Mouse (Mus musculus) midbrain, embryonic 13.5 days (tissue): ENCODE measurements at regions not wholly inside any gene's neighbourhood (a gene's known extent, or its start where the extent isn't known, plus 50 kb on each side); places are given as distances from the start of the nearest gene placed in this dataset.
"Not testable (repeated sequence)": the region's sequence is repeated elsewhere in the genome, so short reads cannot be mapped to it uniquely, and the experiment has no call there.

Experiments
- ATAC-seq: fragments of 200-750 bp; cut with Nextera tagmentation; 2 replicates; pipeline ENCODE4 v1.8.0; 2017; ENCODE audit warnings: mild to moderate bottlenecking, moderate TSS enrichment, moderate library complexity
- H3K27ac ChIP-seq: fragments of 300-500 bp; sonication (generic); 2 replicates; pipeline ENCODE4 v1.5.1; 2015; ENCODE audit warnings: inconsistent platforms, mild to moderate bottlenecking, moderate library complexity
- H3K27me3 ChIP-seq: fragments of 300-500 bp; sonication (generic); 2 replicates; pipeline ENCODE4 v1.6.1; 2015; ENCODE audit warnings: mild to moderate bottlenecking, inconsistent platforms
- H3K36me3 ChIP-seq: fragments of 300-500 bp; sonication (generic); 2 replicates; pipeline ENCODE4 v1.6.1; 2015; ENCODE audit warnings: mild to moderate bottlenecking, inconsistent platforms
- H3K4me1 ChIP-seq: fragments of 300-500 bp; sonication (generic); replicated peaks from 2 replicates; pipeline ENCODE4 v1.6.1; 2015; ENCODE audit warnings: inconsistent platforms
- H3K4me2 ChIP-seq: fragments of 300-500 bp; sonication (generic); replicated peaks from 2 replicates; pipeline ENCODE4 v1.6.1; 2015; ENCODE audit warnings: moderate library complexity, mild to moderate bottlenecking, inconsistent platforms
- H3K4me3 ChIP-seq: fragments of 300-500 bp; sonication (generic); replicated peaks from 2 replicates; pipeline ENCODE4 v1.5.1; 2015; ENCODE audit warnings: mild to moderate bottlenecking, inconsistent platforms
- H3K9ac ChIP-seq: fragments of 300-500 bp; sonication (generic); replicated peaks from 2 replicates; pipeline ENCODE4 v1.6.1; 2015; ENCODE audit warnings: mild to moderate bottlenecking, inconsistent platforms
- H3K9me3 ChIP-seq: fragments of 300-500 bp; sonication (generic); 2 replicates; pipeline ENCODE4 v1.6.1; 2016; ENCODE audit warnings: mild to moderate bottlenecking, inconsistent platforms
- WGBS: fragments of 180-500 bp; shearing (Covaris S2); methylation state at CpG from one replicate; pipeline ENCODE4 v1.1.7; 2015; 5-methylcytosine and 5-hydroxymethylcytosine counted together

DNA sequence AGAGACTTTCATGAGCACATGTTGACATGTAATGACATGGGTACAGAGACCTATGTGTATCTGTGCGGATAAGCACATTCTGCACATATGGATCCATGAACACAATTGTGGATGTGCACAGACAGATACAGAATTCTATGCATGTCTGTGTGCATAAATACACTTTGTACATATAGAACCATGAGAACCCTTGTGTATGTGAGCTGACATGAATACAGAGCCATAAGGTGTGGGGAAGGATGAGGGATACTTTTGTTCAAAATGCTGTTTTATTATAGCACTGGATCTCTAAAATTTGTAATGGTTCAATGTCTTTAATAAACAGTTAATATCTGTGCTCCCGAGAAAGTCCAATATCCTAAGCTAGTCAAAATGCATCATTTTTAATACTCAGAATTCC, 253.1 kb upstream of the Tram1l1 start:
- peak; percentile 40; the same call in 1 of the 2 replicates for ATAC-seq
- 81% methylated on average over 2 of the region's 2 CpGs for WGBS
- Histone ChIP-seq H3K9ac (no peak overlapping the region), H3K36me3 (no peaks in the 10 kb centered on the region), H3K4me3 (no peak overlapping the region), H3K4me2 (no peak overlapping the region), H3K27me3 (no peaks in the 10 kb centered on the region), H3K9me3 (no peaks in the 10 kb centered on the region), H3K4me1 (peaks cover 11% of the 10 kb centered on the region; the same call in 1 of the 2 replicates), H3K27ac (peak overlapping the region; percentile 56)

DNA sequence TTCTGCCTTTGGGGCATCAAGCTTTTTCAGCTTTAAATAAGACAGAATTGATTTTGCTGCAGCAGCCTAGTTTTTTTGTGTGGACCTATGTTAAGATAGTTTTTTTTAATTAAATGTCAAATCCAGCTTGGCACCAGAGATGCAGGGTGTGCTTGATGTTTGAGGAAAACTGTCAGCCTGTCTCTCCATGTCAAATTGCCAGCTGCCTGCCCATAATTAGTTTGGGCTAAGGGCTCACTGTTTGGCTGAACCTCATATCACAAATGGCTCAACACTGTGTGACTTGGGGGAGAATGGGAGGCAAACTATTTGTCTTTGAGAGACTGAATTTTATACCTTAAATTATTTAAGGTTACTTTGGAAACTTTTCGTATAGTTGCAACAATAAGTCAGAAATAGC, 252.7 kb upstream of the Tram1l1 start:
- Histone ChIP-seq H3K9me3 (no peaks in the 10 kb centered on the region), H3K4me3 (no peak overlapping the region), H3K27me3 (no peaks in the 10 kb centered on the region), H3K9ac (no peak overlapping the region), H3K36me3 (no peaks in the 10 kb centered on the region), H3K4me2 (no peak overlapping the region), H3K27ac (no peak overlapping the region), H3K4me1 (peaks cover 11% of the 10 kb centered on the region; the same call in 1 of the 2 replicates)
- ATAC-seq: peak; percentile 87
- WGBS: 80% methylated on average over 1 of the region's 1 CpGs

DNA sequence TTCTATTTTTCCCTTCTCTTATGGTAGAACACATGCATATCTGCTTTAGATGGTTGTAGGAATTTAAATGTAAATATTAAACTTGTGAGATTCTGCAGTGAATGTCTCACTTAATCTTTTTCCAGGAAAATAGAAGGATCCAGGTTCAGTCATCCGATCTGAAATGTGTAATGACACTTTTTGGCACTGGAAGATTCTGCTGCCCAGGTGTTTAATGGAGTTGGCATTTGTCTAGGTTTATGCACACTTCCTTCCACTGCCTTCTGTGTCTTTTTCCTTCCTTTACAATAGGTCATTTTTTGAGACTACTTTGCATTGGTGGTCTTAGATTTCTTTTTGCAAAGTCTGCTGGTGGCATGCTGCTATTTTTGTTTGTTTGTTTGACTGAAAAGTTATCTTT, 251.5 kb upstream of the Tram1l1 start:
- H3K9me3 ChIP-seq: no peaks in the 10 kb centered on the region

DNA sequence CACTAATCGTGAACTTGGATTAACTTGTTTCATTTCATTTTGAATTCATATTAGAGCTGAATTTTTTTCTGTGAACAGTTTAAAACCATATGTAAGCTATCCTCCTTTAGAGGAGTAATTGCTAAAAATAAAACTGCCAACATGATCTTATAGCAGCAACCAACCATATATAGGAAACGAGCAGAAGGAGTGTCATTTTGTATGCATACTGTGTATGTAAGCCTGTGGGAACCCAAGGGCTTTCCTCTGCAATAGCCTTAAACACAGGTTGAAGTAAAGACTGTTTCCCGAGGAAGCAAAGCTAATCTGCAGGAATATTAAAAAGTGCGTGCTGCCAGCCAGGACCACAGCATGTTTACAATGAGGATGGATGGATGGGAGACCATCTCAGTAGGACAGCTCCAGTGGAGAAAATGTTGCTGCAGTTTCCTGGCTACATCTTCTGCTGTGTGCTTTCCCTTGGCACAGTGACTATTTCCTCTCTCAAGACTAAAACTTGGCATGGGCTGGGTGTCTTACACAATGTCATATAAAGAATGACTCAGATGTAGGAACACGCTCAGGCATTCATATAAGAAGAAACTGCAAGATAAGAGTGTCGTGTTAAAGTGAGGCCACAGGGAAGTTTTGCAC, 244.6 kb upstream of the Tram1l1 start:
- H3K27ac ChIP-seq: 0 out of 2 replicates have a peak overlapping the region, but pooled peaks have one; percentile 5
- WGBS: 59% methylated on average over 6 of the region's 6 CpGs

More for the DNA sequence above, 251.5 kb upstream of the Tram1l1 start:
- Histone ChIP-seq H3K4me2 (no peak overlapping the region), H3K36me3 (no peaks in the 10 kb centered on the region), H3K27me3 (no peaks in the 10 kb centered on the region), H3K9ac (no peak overlapping the region), H3K27ac (no peak overlapping the region), H3K4me3 (no peak overlapping the region), H3K4me1 (peaks cover 11% of the 10 kb centered on the region; the same call in 1 of the 2 replicates)
- 86% methylated on average over 1 of the region's 1 CpGs for WGBS
- ATAC-seq: no peak

DNA sequence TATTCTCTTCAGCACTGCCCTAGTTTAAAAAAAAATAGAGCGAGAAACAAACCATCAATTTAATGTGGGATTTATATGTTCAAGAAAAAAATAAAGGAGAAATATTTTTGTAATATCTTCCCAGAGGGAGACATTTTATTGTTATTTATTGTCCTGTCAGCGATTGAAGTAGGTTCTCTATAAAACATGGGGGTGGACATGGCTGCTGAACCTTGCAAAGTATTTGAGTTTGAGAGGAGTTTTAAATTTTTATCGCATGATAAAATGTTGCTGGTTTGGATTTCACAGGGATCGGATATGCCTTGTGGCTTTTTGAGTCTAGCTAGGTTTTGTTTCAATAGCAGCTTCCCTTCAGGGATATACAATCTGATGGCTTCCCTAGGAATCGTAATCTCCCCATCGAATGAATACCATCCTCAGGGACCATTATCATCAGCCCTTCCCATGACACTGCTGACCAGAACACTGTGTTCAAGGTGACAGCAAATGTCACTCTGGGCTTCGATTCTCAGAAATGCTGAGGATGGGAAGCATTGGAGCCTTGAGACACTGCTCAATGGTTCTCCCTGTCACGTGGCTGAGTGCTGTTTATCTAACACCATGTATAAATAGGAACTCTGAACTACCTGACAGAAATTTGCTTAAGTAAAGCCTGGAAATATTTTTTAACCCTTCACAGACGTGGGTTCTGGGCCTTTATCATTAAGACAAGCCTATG, 228.1 kb upstream of the Tram1l1 start:
- Histone ChIP-seq H3K9ac (no peak overlapping the region), H3K4me3 (no peak overlapping the region), H3K4me2 (no peak overlapping the region), H3K27me3 (no peaks in the 10 kb centered on the region), H3K27ac (no peak overlapping the region), H3K9me3 (no peaks in the 10 kb centered on the region), H3K36me3 (no peaks in the 10 kb centered on the region), H3K4me1 (no peaks in the 10 kb centered on the region)
- WGBS: 85% methylated on average over 9 of the region's 9 CpGs
- ATAC-seq: no peak

More for the DNA sequence above, 244.6 kb upstream of the Tram1l1 start:
- no peak overlapping the region for H3K4me3 ChIP-seq
- H3K27me3 ChIP-seq: no peaks in the 10 kb centered on the region
- no peaks in the 10 kb centered on the region for H3K9me3 ChIP-seq
- H3K4me1 ChIP-seq: peaks cover 6% of the 10 kb centered on the region
- no peaks in the 10 kb centered on the region for H3K36me3 ChIP-seq
- no peak overlapping the region for H3K9ac ChIP-seq
- no peak for ATAC-seq
- H3K4me2 ChIP-seq: no peak overlapping the region

DNA sequence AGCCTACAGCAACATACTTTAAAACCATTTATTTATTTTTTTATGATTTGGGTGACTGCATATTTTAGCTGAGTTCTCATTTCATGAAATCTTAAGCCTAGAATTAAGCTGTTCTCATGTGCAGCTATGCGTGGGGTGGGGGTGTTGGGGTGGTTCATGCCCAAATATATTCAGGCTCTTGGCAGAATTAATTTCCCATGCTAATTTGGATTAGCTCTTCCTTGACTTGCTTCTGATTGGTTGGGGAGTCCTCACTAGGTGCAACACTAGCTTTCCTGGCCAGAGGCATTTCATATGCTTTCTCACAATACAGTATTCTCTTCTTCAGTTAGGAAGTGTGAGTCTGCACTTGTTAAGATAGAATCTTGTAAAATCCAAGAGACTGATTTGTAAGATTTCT, 206.7 kb upstream of the Tram1l1 start:
- Histone ChIP-seq H3K4me1 (no peaks in the 10 kb centered on the region), H3K9me3 (no peaks in the 10 kb centered on the region), H3K27ac (no peak overlapping the region), H3K9ac (no peak overlapping the region), H3K4me3 (no peak overlapping the region), H3K27me3 (no peaks in the 10 kb centered on the region), H3K36me3 (no peaks in the 10 kb centered on the region), H3K4me2 (no peak overlapping the region)
- ATAC-seq: 0 out of 2 replicates have a peak, but pooled peaks have one; percentile 45
- 65% methylated on average over 1 of the region's 1 CpGs for WGBS

DNA sequence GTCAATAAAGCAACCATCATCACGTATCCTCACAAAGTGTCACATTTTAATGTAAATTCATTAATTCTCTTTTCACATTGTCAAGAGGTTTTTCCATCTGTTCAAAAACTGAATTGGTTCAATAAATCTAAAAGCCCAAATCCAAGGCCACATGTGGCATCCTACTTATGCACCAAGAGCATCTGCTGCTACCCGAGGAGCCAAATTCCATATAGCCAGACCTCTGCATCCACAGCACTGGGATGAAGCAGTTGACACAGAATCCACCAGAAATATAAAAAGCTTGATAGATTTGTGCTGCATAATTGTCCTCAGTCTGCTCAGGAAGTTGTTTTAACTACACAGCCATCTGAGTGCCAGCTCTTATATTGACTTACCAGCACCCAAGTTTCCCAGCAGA, 164.4 kb upstream of the Tram1l1 start:
- ATAC-seq: no peak
- Histone ChIP-seq H3K9me3 (no peaks in the 10 kb centered on the region), H3K27ac (no peak overlapping the region), H3K9ac (no peak overlapping the region), H3K36me3 (no peaks in the 10 kb centered on the region), H3K4me1 (0 out of 2 replicates have a peak, but pooled peaks cover 2% of the 10 kb centered on the region), H3K4me3 (no peak overlapping the region), H3K4me2 (no peak overlapping the region), H3K27me3 (no peaks in the 10 kb centered on the region)
- 49% methylated on average over 2 of the region's 2 CpGs for WGBS

DNA sequence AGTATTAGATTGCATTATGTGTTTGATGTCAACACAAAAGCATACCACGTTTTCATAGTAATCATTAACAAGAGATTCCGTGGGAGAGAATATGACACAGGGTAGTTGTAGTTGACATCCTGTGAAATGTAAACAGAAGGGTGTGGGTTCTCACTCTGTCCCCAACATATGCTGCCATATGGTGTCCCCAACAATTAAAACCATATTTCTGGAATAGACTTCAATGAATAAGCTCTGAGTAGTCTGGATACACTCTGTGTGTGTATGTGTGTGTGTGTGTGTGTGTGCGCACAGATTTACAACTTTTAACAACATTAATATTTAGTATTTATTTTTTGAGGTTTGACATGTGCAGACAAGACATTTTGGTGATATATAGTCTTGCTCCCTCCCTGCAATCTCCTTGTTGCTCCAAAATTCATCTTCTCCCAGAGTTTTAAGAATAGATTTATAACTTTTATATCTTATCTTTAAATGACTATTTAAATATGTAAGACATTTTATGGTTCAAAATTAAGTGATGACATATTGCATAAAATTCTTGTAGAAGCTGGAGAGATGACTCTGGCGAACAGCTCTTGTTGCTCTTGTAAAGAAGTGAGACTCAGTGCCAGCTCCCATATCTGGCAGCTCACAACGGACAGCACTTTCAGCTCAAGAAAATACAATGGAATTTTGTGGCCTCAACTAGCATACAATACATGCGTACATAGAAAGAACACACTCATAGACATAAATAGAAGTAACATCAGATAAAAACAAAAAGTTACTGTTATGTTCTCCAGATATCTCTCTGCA, 162.6 kb upstream of the Tram1l1 start:
- Histone ChIP-seq H3K27ac (no peak overlapping the region), H3K4me2 (no peak overlapping the region), H3K9me3 (no peaks in the 10 kb centered on the region), H3K36me3 (no peaks in the 10 kb centered on the region), H3K9ac (no peak overlapping the region), H3K27me3 (no peaks in the 10 kb centered on the region), H3K4me1 (0 out of 2 replicates have a peak, but pooled peaks cover 2% of the 10 kb centered on the region), H3K4me3 (no peak overlapping the region)
- no peak for ATAC-seq
- 82% methylated on average over 6 of the region's 6 CpGs for WGBS

DNA sequence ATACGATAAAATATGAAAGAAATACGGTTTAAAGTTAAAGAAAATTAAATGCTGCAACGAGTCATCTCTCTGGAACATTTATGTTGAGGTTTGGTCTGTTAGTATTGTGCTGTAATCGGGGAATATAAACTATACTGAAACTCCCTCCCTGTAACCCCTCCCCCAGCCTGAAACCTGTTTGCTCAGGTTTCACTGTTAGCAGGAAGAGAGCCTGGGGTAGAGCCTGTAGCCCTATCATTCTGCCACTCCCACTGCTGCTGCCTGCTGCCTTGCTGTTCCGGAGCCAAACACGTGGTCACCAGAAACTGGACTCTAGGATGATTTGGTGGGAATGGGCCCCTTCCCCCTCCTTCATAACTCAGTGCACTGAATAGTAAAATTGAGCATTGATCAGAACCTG, 127.3 kb upstream of the Tram1l1 start:
- WGBS: 80% methylated on average over 6 of the region's 6 CpGs
- not testable (repeated sequence) for H3K9me3 ChIP-seq, ATAC-seq, H3K4me3 ChIP-seq, H3K4me2 ChIP-seq, H3K27ac ChIP-seq, H3K4me1 ChIP-seq, H3K27me3 ChIP-seq, H3K36me3 ChIP-seq, H3K9ac ChIP-seq

DNA sequence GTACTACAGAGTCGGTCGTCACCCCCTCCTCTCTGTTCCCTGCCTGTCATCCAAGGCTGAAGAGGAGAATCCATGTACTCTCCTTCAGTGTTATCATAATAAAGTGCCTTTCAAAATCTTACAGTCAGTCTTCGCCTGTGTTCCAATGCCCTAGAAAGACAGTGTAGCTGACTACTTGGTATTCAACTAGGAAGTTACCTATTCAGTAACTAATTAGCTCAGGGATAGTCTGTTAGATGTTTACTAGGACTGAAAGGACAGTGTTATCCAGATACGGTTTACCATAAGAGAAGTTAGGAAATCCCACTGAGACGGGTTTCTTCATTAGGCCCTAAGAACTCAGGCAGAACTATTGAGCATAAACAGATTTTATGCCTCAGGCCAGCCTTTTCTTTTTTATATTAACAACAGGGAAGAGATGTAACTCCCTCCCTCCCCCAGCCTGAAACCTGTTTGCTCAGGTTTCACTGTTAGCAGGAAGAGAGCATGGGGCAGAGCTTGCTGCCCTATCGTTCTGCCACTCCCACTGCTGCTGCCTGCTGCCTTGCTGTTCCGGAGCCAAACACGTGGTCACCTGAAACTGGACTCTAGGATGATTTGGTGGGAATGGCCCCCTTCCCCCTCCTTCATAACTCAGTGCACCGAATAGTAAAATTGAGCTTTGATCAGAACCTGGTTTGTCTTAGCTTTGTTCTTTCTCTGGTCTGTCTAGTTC, 120.3 kb upstream of the Tram1l1 start:
- 91% methylated on average over 9 of the region's 9 CpGs for WGBS
- not testable (repeated sequence) for H3K27me3 ChIP-seq, H3K36me3 ChIP-seq, H3K9ac ChIP-seq, H3K4me1 ChIP-seq, ATAC-seq, H3K4me3 ChIP-seq, H3K4me2 ChIP-seq, H3K27ac ChIP-seq, H3K9me3 ChIP-seq

DNA sequence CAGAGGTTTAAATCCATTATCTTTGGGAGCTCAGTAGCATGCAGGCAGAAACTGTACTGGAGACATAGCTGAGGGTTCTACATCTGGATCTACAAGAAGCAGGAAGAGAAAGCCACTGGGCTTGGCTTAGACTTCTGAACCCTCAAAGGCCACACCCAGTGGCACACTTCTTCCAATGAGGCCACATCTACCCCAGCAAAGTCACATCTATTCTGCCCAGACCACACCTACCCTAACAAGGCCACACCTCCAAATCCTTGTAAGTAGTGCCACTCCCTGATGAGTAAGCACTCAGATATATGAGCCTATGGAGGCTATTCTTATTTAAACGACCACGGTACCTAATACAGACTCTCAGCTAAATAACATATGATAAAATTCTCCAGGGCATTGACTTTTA, 103.5 kb upstream of the Tram1l1 start:
- H3K9ac ChIP-seq: no peak overlapping the region
- no peaks in the 10 kb centered on the region for H3K4me1 ChIP-seq
- 96% methylated on average over 2 of the region's 2 CpGs for WGBS
- H3K36me3 ChIP-seq: no peaks in the 10 kb centered on the region
- no peak overlapping the region for H3K4me2 ChIP-seq
- ATAC-seq: no peak
- no peak overlapping the region for H3K27ac ChIP-seq
- H3K4me3 ChIP-seq: no peak overlapping the region
- H3K9me3 ChIP-seq: no peaks in the 10 kb centered on the region
- no peaks in the 10 kb centered on the region for H3K27me3 ChIP-seq
